Mouse (Mus musculus) forebrain, embryonic 16.5 days (tissue): ENCODE data around the gene Fgfr2. TPM values are rescaled to one million over a fixed set of nuclear protein-coding genes. Genes with fewer than 3 reads are reported as not detected.
A peak's percentile ranks its signal among the peaks of the same experiment; 100 is the strongest.

Experiments used
- ATAC-seq: fragments of 200-750 bp; cut with Nextera tagmentation; 2 replicates; pipeline ENCODE4 v1.8.0; 2017; ENCODE audit warnings: mild to moderate bottlenecking, moderate library complexity
- H3K27ac ChIP-seq: fragments of 300-500 bp; sonication (generic); 2 replicates; pipeline ENCODE4 v1.5.1; 2014; ENCODE audit warnings: low read length, control low read depth
- H3K27me3 ChIP-seq: fragments of 300-500 bp; sonication (generic); replicated peaks from 2 replicates; pipeline ENCODE4 v1.6.1; 2014; ENCODE audit warnings: low read length; ENCODE audit not compliant: control insufficient read depth, insufficient read depth
- H3K36me3 ChIP-seq: fragments of 300-500 bp; sonication (generic); 2 replicates; pipeline ENCODE4 v1.6.1; 2014; ENCODE audit not compliant: control insufficient read depth, insufficient read depth
- H3K4me1 ChIP-seq: fragments of 300-500 bp; sonication (generic); replicated peaks from 2 replicates; pipeline ENCODE4 v1.6.1; 2014; ENCODE audit warnings: low read length; ENCODE audit not compliant: control insufficient read depth, insufficient read depth
- H3K4me2 ChIP-seq: fragments of 300-500 bp; sonication (generic); 2 replicates; pipeline ENCODE4 v1.6.1; 2014; ENCODE audit warnings: mild to moderate bottlenecking, low read length, control low read depth
- H3K4me3 ChIP-seq: fragments of 300-500 bp; sonication (generic); replicated peaks from 2 replicates; pipeline ENCODE4 v1.5.1; 2014; ENCODE audit warnings: mild to moderate bottlenecking, low read length, control low read depth
- H3K9ac ChIP-seq: fragments of 300-500 bp; sonication (generic); replicated peaks from 2 replicates; pipeline ENCODE4 v1.6.1; 2014; ENCODE audit warnings: low read depth, low read length, control low read depth
- H3K9me3 ChIP-seq: fragments of 300-500 bp; sonication (generic); 2 replicates; pipeline ENCODE4 v1.6.1; 2016; ENCODE audit warnings: low read length; ENCODE audit not compliant: control insufficient read depth
- WGBS: fragments of 180-500 bp; shearing (Covaris S2); extraction: QIAGEN DNeasy Blood & Tissue Kit; methylation state at CpG from one replicate; pipeline ENCODE4 v1.1.7; 2014; 5-methylcytosine and 5-hydroxymethylcytosine counted together
- polyA plus RNA-seq: library from polyadenylated mRNA; unstranded; fragments of >200 nt; fragmentation: Nextera tagmentation; extraction: Ambion mirVana; gene quantifications from 2 replicates; pipeline ENCODE4 v1.2.1, GENCODE M21; 2015

Fgfr2 gene
- 39.2 and 52.1 TPM in 2 replicates for polyA plus RNA-seq

GRCm38 (mm10) chr7:133123244-133123998 lies at the start of gene Fgfr2:
Gene Fgfr2 (minus strand): TSS chr7:133123350.
- Histone ChIP-seq H3K4me1 (peaks cover 25% of the 10 kb centered on the region), H3K9me3 (no peaks in the 10 kb centered on the region), H3K9ac (peak within 1 kb of the TSS; percentile 94), H3K27me3 (no peaks in the 10 kb centered on the region), H3K27ac (peak within 1 kb of the TSS; percentile 95), H3K36me3 (no peaks in the 10 kb centered on the region), H3K4me2 (peak within 1 kb of the TSS; percentile 88), H3K4me3 (peak within 1 kb of the TSS; percentile 86)
- ATAC-seq = peak; percentile 66
- under 1% methylated on average over 32 of the region's 53 CpGs for WGBS

GRCm38 (mm10) chr7:133171403-133172032 lies 48.4 kb upstream of the Fgfr2 start:
- no peak for ATAC-seq
- Histone ChIP-seq H3K27me3 (no peaks in the 10 kb centered on the region), H3K27ac (no peak overlapping the region), H3K36me3 (no peaks in the 10 kb centered on the region), H3K4me2 (no peak overlapping the region), H3K9me3 (no peaks in the 10 kb centered on the region), H3K4me1 (no peaks in the 10 kb centered on the region), H3K4me3 (no peak overlapping the region), H3K9ac (no peak overlapping the region)
- 84% methylated on average over 4 of the region's 4 CpGs for WGBS

GRCm38 (mm10) chr7:133168928-133169327 lies 45.8 kb upstream of the Fgfr2 start:
- Histone ChIP-seq H3K4me3 (no peak overlapping the region), H3K9me3 (no peaks in the 10 kb centered on the region), H3K9ac (no peak overlapping the region), H3K27ac (no peak overlapping the region), H3K4me2 (no peak overlapping the region), H3K36me3 (no peaks in the 10 kb centered on the region), H3K4me1 (0 out of 2 replicates have a peak, but pooled peaks cover 3% of the 10 kb centered on the region), H3K27me3 (no peaks in the 10 kb centered on the region)
- WGBS = 79% methylated on average over 3 of the region's 3 CpGs
- ATAC-seq = no peak

GRCm38 (mm10) chr7:133167903-133168302 lies 44.8 kb upstream of the Fgfr2 start:
- no peak for ATAC-seq
- Histone ChIP-seq H3K4me2 (no peak overlapping the region), H3K4me1 (0 out of 2 replicates have a peak, but pooled peaks cover 3% of the 10 kb centered on the region), H3K36me3 (no peaks in the 10 kb centered on the region), H3K27ac (no peak overlapping the region), H3K4me3 (no peak overlapping the region), H3K9me3 (no peaks in the 10 kb centered on the region), H3K9ac (no peak overlapping the region), H3K27me3 (no peaks in the 10 kb centered on the region)
- WGBS = 89% methylated on average over 2 of the region's 2 CpGs

- no peak overlapping the region for H3K4me2 ChIP-seq
- H3K9me3 ChIP-seq = no peaks in the 10 kb centered on the region
- H3K4me3 ChIP-seq = no peak overlapping the region
- WGBS = 29% methylated on average over 2 of the region's 2 CpGs
- H3K27ac ChIP-seq = no peak overlapping the region
- no peak overlapping the region for H3K9ac ChIP-seq
- no peaks in the 10 kb centered on the region for H3K36me3 ChIP-seq
- no peak for ATAC-seq
- H3K27me3 ChIP-seq = no peaks in the 10 kb centered on the region
- 0 out of 2 replicates have a peak, but pooled peaks cover 3% of the 10 kb centered on the region for H3K4me1 ChIP-seq
These were observed 41.6 kb upstream of the Fgfr2 start for GRCm38 (mm10) chr7:133164770-133165169.

- Histone ChIP-seq H3K4me1 (0 out of 2 replicates have a peak, but pooled peaks cover 3% of the 10 kb centered on the region), H3K9me3 (no peaks in the 10 kb centered on the region), H3K9ac (no peak overlapping the region), H3K4me2 (no peak overlapping the region), H3K4me3 (no peak overlapping the region), H3K27ac (no peak overlapping the region), H3K36me3 (no peaks in the 10 kb centered on the region), H3K27me3 (no peaks in the 10 kb centered on the region)
- ATAC-seq = no peak
- 62% methylated on average over 5 of the region's 5 CpGs for WGBS
These were observed 39.9 kb upstream of the Fgfr2 start for GRCm38 (mm10) chr7:133163011-133163410.

GRCm38 (mm10) chr7:133162131-133162530 lies 39.0 kb upstream of the Fgfr2 start:
- Histone ChIP-seq H3K9ac (no peak overlapping the region), H3K4me3 (no peak overlapping the region), H3K4me2 (no peak overlapping the region), H3K27me3 (no peaks in the 10 kb centered on the region), H3K36me3 (no peaks in the 10 kb centered on the region), H3K27ac (no peak overlapping the region), H3K9me3 (no peaks in the 10 kb centered on the region), H3K4me1 (0 out of 2 replicates have a peak, but pooled peaks cover 3% of the 10 kb centered on the region)
- WGBS = 71% methylated on average over 2 of the region's 2 CpGs
- ATAC-seq = no peak

GRCm38 (mm10) chr7:133161362-133162080 lies 38.4 kb upstream of the Fgfr2 start:
- H3K9me3 ChIP-seq = no peaks in the 10 kb centered on the region
- H3K4me2 ChIP-seq = no peak overlapping the region
- no peaks in the 10 kb centered on the region for H3K27me3 ChIP-seq
- 0 out of 2 replicates have a peak, but pooled peaks cover 3% of the 10 kb centered on the region for H3K4me1 ChIP-seq
- WGBS = 81% methylated on average over 7 of the region's 7 CpGs
- H3K4me3 ChIP-seq = no peak overlapping the region
- no peak overlapping the region for H3K9ac ChIP-seq
- no peak for ATAC-seq
- H3K36me3 ChIP-seq = no peaks in the 10 kb centered on the region
- H3K27ac ChIP-seq = no peak overlapping the region

- H3K4me3 ChIP-seq = no peak overlapping the region
- H3K27me3 ChIP-seq = no peaks in the 10 kb centered on the region
- no peak overlapping the region for H3K9ac ChIP-seq
- H3K4me1 ChIP-seq = 0 out of 2 replicates have a peak, but pooled peaks cover 2% of the 10 kb centered on the region
- no peaks in the 10 kb centered on the region for H3K9me3 ChIP-seq
- ATAC-seq = no peak
- no peak overlapping the region for H3K4me2 ChIP-seq
- H3K36me3 ChIP-seq = no peaks in the 10 kb centered on the region
- 95% methylated on average over 3 of the region's 3 CpGs for WGBS
- no peak overlapping the region for H3K27ac ChIP-seq
These were observed 36.4 kb upstream of the Fgfr2 start for GRCm38 (mm10) chr7:133159519-133159918.
